Mouse (Mus musculus) MEL (cell line): ENCODE measurements at regions not wholly inside any gene's neighbourhood (a gene's known extent, or its start where the extent isn't known, plus 50 kb on each side); places are given as distances from the start of the nearest gene placed in this dataset.

Experiments used
- DNase-seq: peaks from one replicate; pipeline ENCODE4 v3.0.0; 2011; ENCODE audit warnings: low read depth, low spot score
- H3K27ac ChIP-seq: 2 replicates; pipeline ENCODE4 v1.5.1; 2012; ENCODE audit warnings: low read depth, mild to moderate bottlenecking, control low read depth, low read length, moderate library complexity; ENCODE audit not compliant: control insufficient read depth
- H3K27me3 ChIP-seq, 2 experiments: fragments of 150-350 bp in 1 of 2; sonication (generic) in 1 of 2; 2 replicates each; pipeline ENCODE4 v1.6.1; 2012; ENCODE audit warnings: low read length in 2 of 2, mild to moderate bottlenecking in 2 of 2, improper control_type of control experiment in 1 of 2, moderate library complexity in 1 of 2; ENCODE audit not compliant: insufficient read depth in 2 of 2, control insufficient read depth in 1 of 2
- H3K36me3 ChIP-seq, 2 experiments: 2 replicates each; pipeline ENCODE4 v1.6.1; 2012 to 2014; ENCODE audit warnings: low read length in 2 of 2, improper control_type of control experiment in 1 of 2, inconsistent platforms in 1 of 2, mild to moderate bottlenecking in 1 of 2; ENCODE audit not compliant: insufficient read depth in 2 of 2, control insufficient read depth in 1 of 2
- H3K4me1 ChIP-seq, 2 experiments: fragments of 150-350 bp in 1 of 2; sonication (generic) in 1 of 2; 2 replicates each; pipeline ENCODE4 v1.6.1; 2012; ENCODE audit warnings: low read length in 2 of 2, improper control_type of control experiment in 1 of 2, mild to moderate bottlenecking in 1 of 2; ENCODE audit not compliant: insufficient read depth in 2 of 2, control insufficient read depth in 1 of 2
- H3K4me3 ChIP-seq, 2 experiments: fragments of 150-350 bp in 1 of 2; sonication (generic) in 1 of 2; 2 replicates each; pipeline ENCODE4 v1.5.1; 2012; ENCODE audit warnings: low read depth in 2 of 2, low read length in 2 of 2, mild to moderate bottlenecking in 2 of 2, moderate library complexity in 2 of 2, control low read depth in 1 of 2, improper control_type of control experiment in 1 of 2; ENCODE audit not compliant: control insufficient read depth in 1 of 2, insufficient read depth in 1 of 2
- H3K79me2 ChIP-seq: 2 replicates; pipeline ENCODE4 v1.6.1; 2012; ENCODE audit warnings: mild to moderate bottlenecking, low read length, moderate library complexity; ENCODE audit not compliant: control insufficient read depth, poor library complexity, insufficient read depth
- H3K9ac ChIP-seq: 2 replicates; pipeline ENCODE4 v1.6.1; 2012; ENCODE audit warnings: low read depth, mild to moderate bottlenecking, control low read depth, low read length, moderate library complexity; ENCODE audit not compliant: control insufficient read depth, poor library complexity, severe bottlenecking
- H3K9me3 ChIP-seq: fragments of 150-350 bp; sonication (generic); replicated peaks from 2 replicates; pipeline ENCODE4 v1.6.1; 2012; ENCODE audit warnings: mild to moderate bottlenecking, low read length, improper control_type of control experiment, moderate library complexity; ENCODE audit not compliant: insufficient read depth
- BHLHE40 ChIP-seq: IDR thresholded peaks from 2 replicates; pipeline ENCODE4 v1.6.1; 2012; ENCODE audit warnings: low read depth, mild to moderate bottlenecking, inconsistent platforms, low read length, improper control_type of control experiment, borderline replicate concordance
- CHD1 ChIP-seq: IDR thresholded peaks from 2 replicates; pipeline ENCODE4 v1.6.1; 2012; ENCODE audit warnings: low read depth, mild to moderate bottlenecking, inconsistent platforms, low read length, improper control_type of control experiment
- CTCF ChIP-seq, 3 experiments: IDR thresholded peaks in 2 of 3; conservative IDR thresholded peaks in 1 of 3; 2 replicates each; pipeline ENCODE4 v1.5.1; 2011 to 2012; ENCODE audit warnings: low read length in 3 of 3, low read depth in 2 of 3, mild to moderate bottlenecking in 2 of 3, improper control_type of control experiment in 1 of 3, inconsistent platforms in 1 of 3, mixed read lengths in 1 of 3, moderate library complexity in 1 of 3; ENCODE audit not compliant: control insufficient read depth in 1 of 3, insufficient read depth in 1 of 3, poor library complexity in 1 of 3, severe bottlenecking in 1 of 3
- ELF1 ChIP-seq: IDR thresholded peaks from 2 replicates; pipeline ENCODE4 v1.6.1; 2014; ENCODE audit warnings: low read depth, mild to moderate bottlenecking, inconsistent platforms, low read length, improper control_type of control experiment, moderate library complexity
- EP300 ChIP-seq, 2 experiments: IDR thresholded peaks; 2 replicates each; pipeline ENCODE4 v1.6.1; 2011; ENCODE audit warnings: improper control_type of control experiment in 2 of 2, low read length in 2 of 2, low read depth in 1 of 2, mild to moderate bottlenecking in 1 of 2
- GABPA ChIP-seq: IDR thresholded peaks from 2 replicates; pipeline ENCODE4 v1.6.1; 2012; ENCODE audit warnings: low read depth, mild to moderate bottlenecking, inconsistent platforms, low read length, improper control_type of control experiment, moderate library complexity
- GATA1 ChIP-seq: IDR thresholded peaks from 2 replicates; pipeline ENCODE4 v1.6.1; 2011; ENCODE audit warnings: low read depth, low read length, improper control_type of control experiment
- HCFC1 ChIP-seq: IDR thresholded peaks from 2 replicates; pipeline ENCODE4 v1.6.1; 2012; ENCODE audit warnings: low read depth, mild to moderate bottlenecking, inconsistent platforms, low read length, improper control_type of control experiment, moderate library complexity
- KAT2A ChIP-seq: conservative IDR thresholded peaks from 2 replicates; pipeline ENCODE4 v1.6.1; 2012; ENCODE audit warnings: low read depth, low read length, improper control_type of control experiment, inconsistent platforms
- MAX ChIP-seq: IDR thresholded peaks from 2 replicates; pipeline ENCODE4 v1.6.1; 2011; ENCODE audit warnings: low read length, improper control_type of control experiment
- MEF2A ChIP-seq: IDR thresholded peaks from 2 replicates; pipeline ENCODE4 v1.6.1; 2014; ENCODE audit warnings: low read depth, mild to moderate bottlenecking, inconsistent platforms, low read length, improper control_type of control experiment; ENCODE audit not compliant: poor library complexity, insufficient replicate concordance, severe bottlenecking; ENCODE audit errors: extremely low read depth
- MXI1 ChIP-seq: IDR thresholded peaks from 2 replicates; pipeline ENCODE4 v1.6.1; 2011; ENCODE audit warnings: mild to moderate bottlenecking, low read depth, low read length, improper control_type of control experiment
- MYB ChIP-seq: IDR thresholded peaks from 2 replicates; pipeline ENCODE4 v1.6.1; 2011; ENCODE audit warnings: mild to moderate bottlenecking, low read depth, low read length, improper control_type of control experiment
- MYC ChIP-seq: IDR thresholded peaks from 2 replicates; pipeline ENCODE4 v1.6.1; 2011; ENCODE audit warnings: low read depth, mild to moderate bottlenecking, low read length, improper control_type of control experiment, moderate library complexity
- NELFE ChIP-seq: IDR thresholded peaks from 2 replicates; pipeline ENCODE4 v1.6.1; 2011; ENCODE audit warnings: low read depth, low read length, improper control_type of control experiment
- NRF1 ChIP-seq: IDR thresholded peaks from 2 replicates; pipeline ENCODE4 v1.6.1; 2014; ENCODE audit warnings: low read depth, mild to moderate bottlenecking, inconsistent platforms, low read length, improper control_type of control experiment, moderate library complexity; ENCODE audit not compliant: poor library complexity, insufficient read depth, severe bottlenecking
- POLR2A ChIP-seq, 2 experiments: IDR thresholded peaks; 2 replicates each; pipeline ENCODE4 v1.6.1; 2011 to 2012; ENCODE audit warnings: low read length in 2 of 2, mild to moderate bottlenecking in 2 of 2, control low read depth in 1 of 2, improper control_type of control experiment in 1 of 2, low read depth in 1 of 2, moderate library complexity in 1 of 2; ENCODE audit not compliant: control insufficient read depth in 1 of 2, insufficient read depth in 1 of 2, poor library complexity in 1 of 2
- RAD21 ChIP-seq: IDR thresholded peaks from 2 replicates; pipeline ENCODE4 v1.6.1; 2011; ENCODE audit warnings: mild to moderate bottlenecking, low read depth, low read length, improper control_type of control experiment
- SIN3A ChIP-seq: IDR thresholded peaks from 2 replicates; pipeline ENCODE4 v1.6.1; 2012; ENCODE audit warnings: low read length, improper control_type of control experiment, inconsistent platforms
- TBP ChIP-seq: IDR thresholded peaks from 2 replicates; pipeline ENCODE4 v1.8.0; 2011; ENCODE audit warnings: low read depth, low read length, improper control_type of control experiment
- TCF12 ChIP-seq: IDR thresholded peaks from 2 replicates; pipeline ENCODE4 v1.6.1; 2014; ENCODE audit warnings: low read depth, mild to moderate bottlenecking, inconsistent platforms, low read length, improper control_type of control experiment, moderate library complexity
- USF1 ChIP-seq: IDR thresholded peaks from 2 replicates; pipeline ENCODE4 v1.6.1; 2014; ENCODE audit warnings: low read depth, mild to moderate bottlenecking, inconsistent platforms, low read length, improper control_type of control experiment, moderate library complexity
- USF2 ChIP-seq, 2 experiments: IDR thresholded peaks; 2 replicates each; pipeline ENCODE4 v1.6.1; 2011 to 2012; ENCODE audit warnings: improper control_type of control experiment in 2 of 2, low read length in 2 of 2, borderline replicate concordance in 1 of 2, inconsistent platforms in 1 of 2, low read depth in 1 of 2, mild to moderate bottlenecking in 1 of 2; ENCODE audit not compliant: insufficient read depth in 1 of 2
- ZMIZ1 ChIP-seq: IDR thresholded peaks from 2 replicates; pipeline ENCODE4 v1.6.1; 2012; ENCODE audit warnings: low read depth, mild to moderate bottlenecking, inconsistent platforms, low read length, improper control_type of control experiment, moderate library complexity

GRCm38 (mm10) chr5:47436455-47436854 lies 546.5 kb upstream of the Slit2 start:
- H3K27ac ChIP-seq = no peak overlapping the region
- no peak for TF ChIP-seq MAX
- no peak for TF ChIP-seq NELFE
- no peak for TF ChIP-seq ZMIZ1
- H3K9ac ChIP-seq = no peak overlapping the region
- H3K9me3 ChIP-seq = no peaks in the 10 kb centered on the region
- H3K27me3 ChIP-seq = no peaks in the 10 kb centered on the region
- no peaks in the 10 kb centered on the region for H3K36me3 ChIP-seq
- H3K4me1 ChIP-seq = no peaks in the 10 kb centered on the region
- DNase-seq = no peak
- H3K4me3 ChIP-seq = no peak overlapping the region
- H3K79me2 ChIP-seq = no peaks in the 10 kb centered on the region

DNA sequence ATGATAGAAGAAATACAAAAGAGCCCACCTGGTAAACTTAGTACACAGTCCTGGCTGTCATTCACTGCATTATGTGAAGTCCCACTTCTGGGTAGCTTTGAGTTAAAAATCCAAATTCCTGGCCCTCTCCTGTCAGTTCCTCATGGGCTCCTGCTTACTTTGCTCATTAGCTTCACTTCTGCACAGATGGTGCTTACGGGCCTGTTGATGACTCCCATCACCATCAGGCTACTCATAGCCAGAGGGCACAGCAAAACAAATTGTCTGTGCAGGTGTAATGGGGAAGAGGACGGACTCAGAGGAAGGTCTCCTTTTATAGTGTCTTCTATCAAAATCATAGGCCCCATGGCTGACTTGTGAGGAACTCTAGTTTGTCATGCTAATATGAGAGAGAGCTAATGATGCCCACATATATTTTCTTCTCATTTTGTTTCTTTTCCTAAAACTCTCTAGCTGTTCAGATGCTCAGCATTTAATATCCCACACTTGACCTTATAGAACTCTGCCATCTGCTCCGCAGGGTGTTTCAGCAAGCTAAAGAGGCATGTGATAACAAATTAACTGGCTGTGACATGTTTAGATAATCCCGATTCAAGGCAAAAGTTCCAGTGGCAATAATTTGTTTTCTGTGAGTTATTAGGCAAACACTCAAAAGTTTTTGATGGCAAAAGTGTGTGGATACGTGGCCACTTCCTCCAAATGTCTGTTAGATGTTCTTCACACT lies 536.5 kb upstream of the Slit2 start:
- Histone ChIP-seq H3K4me1 (no peaks in the 10 kb centered on the region), H3K9me3 (no peaks in the 10 kb centered on the region), H3K27ac (no peak overlapping the region)
- no peak for DNase-seq
- TF ChIP-seq TCF12 (no peak), CTCF (IDR thresholded peaks at IDR 0.05 in 2 of 3, conservative IDR thresholded peaks at IDR 0.05 in 1 of 3; ENCODE audit: control insufficient read depth in 1 of 3, insufficient read depth in 1 of 3, low read depth in 2 of 3, low read length in 3 of 3, poor library complexity in 1 of 3, severe bottlenecking in 1 of 3) (no peak), RAD21 (no peak), HCFC1 (no peak), MXI1 (no peak), USF1 (no peak), BHLHE40 (no peak), POLR2A (IDR thresholded peaks at IDR 0.05; ENCODE audit: control insufficient read depth in 1 of 2, insufficient read depth in 1 of 2, low read depth in 1 of 2, low read length in 2 of 2, poor library complexity in 1 of 2) (no peak), CHD1 (no peak)
- TF ChIP-seq, all 39 proteins: peak for 0
- Histone ChIP-seq H3K9ac (no peak overlapping the region), H3K4me3 (no peak overlapping the region), H3K36me3 (no peaks in the 10 kb centered on the region), H3K27me3 (no peaks in the 10 kb centered on the region; a peak in 1 of 4 replicates), H3K79me2 (no peaks in the 10 kb centered on the region)

DNA sequence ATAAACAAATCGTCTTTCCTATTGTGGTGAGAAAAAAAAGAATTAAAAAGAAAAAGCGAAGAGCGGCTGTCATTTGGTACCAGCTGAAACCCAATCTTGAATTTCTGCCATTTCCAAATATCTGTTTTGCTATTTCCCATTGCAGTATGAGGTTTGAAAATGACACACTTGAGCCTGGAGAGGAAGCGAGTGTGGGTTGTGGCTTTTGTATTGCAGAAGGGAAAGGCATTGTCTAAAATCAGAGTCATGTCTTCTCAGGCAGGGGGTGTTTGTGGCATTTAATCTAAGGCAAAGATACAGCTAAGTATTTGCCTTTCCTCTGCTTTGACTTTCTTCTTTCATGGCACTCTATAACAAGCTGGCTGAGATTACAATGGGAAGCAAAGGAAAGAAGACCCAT lies 518.1 kb upstream of the Slit2 start:
- Histone ChIP-seq H3K27ac (no peak overlapping the region), H3K79me2 (no peaks in the 10 kb centered on the region), H3K4me3 (no peak overlapping the region), H3K36me3 (no peaks in the 10 kb centered on the region), H3K27me3 (no peaks in the 10 kb centered on the region), H3K4me1 (no peaks in the 10 kb centered on the region), H3K9me3 (no peaks in the 10 kb centered on the region), H3K9ac (no peak overlapping the region)
- no peak for DNase-seq
- TF ChIP-seq MYB = no peak
- TF ChIP-seq CTCF (IDR thresholded peaks at IDR 0.05 in 2 of 3, conservative IDR thresholded peaks at IDR 0.05 in 1 of 3; ENCODE audit: control insufficient read depth in 1 of 3, insufficient read depth in 1 of 3, low read depth in 2 of 3, low read length in 3 of 3, poor library complexity in 1 of 3, severe bottlenecking in 1 of 3) = no peak
- TF ChIP-seq MAX = no peak
- no peak for TF ChIP-seq ELF1
- TF ChIP-seq KAT2A = no peak
- TF ChIP-seq MXI1 = no peak
- no peak for TF ChIP-seq MEF2A
- no peak for TF ChIP-seq GABPA
- no peak for TF ChIP-seq EP300 (IDR thresholded peaks at IDR 0.05; ENCODE audit: low read depth in 1 of 2, low read length in 2 of 2)
- no peak for TF ChIP-seq USF1
- no peak for TF ChIP-seq TCF12
- TF ChIP-seq NRF1 = no peak
- no peak for TF ChIP-seq GATA1
- TF ChIP-seq TBP = no peak
- no peak for TF ChIP-seq MYC
- TF ChIP-seq SIN3A = no peak
- no peak for TF ChIP-seq POLR2A (IDR thresholded peaks at IDR 0.05; ENCODE audit: control insufficient read depth in 1 of 2, insufficient read depth in 1 of 2, low read depth in 1 of 2, low read length in 2 of 2, poor library complexity in 1 of 2)
- no peak for TF ChIP-seq USF2 (IDR thresholded peaks at IDR 0.05; ENCODE audit: borderline replicate concordance in 1 of 2, insufficient read depth in 1 of 2, low read depth in 1 of 2, low read length in 2 of 2)
